Mouse (Mus musculus) fibroblast of lung, adult 2 months (primary cell): ENCODE measurements around the gene Trnp1.

Experiments
- DNase-seq: peaks from one replicate; pipeline ENCODE4 v3.0.0-alpha.2; 2011; ENCODE audit warnings: low read depth

Gene Trnp1

GRCm38 (mm10) chr4:133460006-133460405, 38.3 kb downstream of the Trnp1 start:
- no peak for DNase-seq

- no peak for DNase-seq
Observed at GRCm38 (mm10) chr4:133458044-133458443, 40.3 kb downstream of the Trnp1 start.

- no peak for DNase-seq
Observed at GRCm38 (mm10) chr4:133452433-133452832, 45.9 kb downstream of the Trnp1 start.

GRCm38 (mm10) chr4:133451536-133451935, 46.8 kb downstream of the Trnp1 start:
- no peak for DNase-seq

GRCm38 (mm10) chr4:133449726-133450125, 48.6 kb downstream of the Trnp1 start:
- DNase-seq = no peak

- no peak for DNase-seq
Observed at GRCm38 (mm10) chr4:133448708-133449388, 49.5 kb downstream of the Trnp1 start.

- no peak for DNase-seq
Observed at GRCm38 (mm10) chr4:133447967-133448366, 50.4 kb downstream of the Trnp1 start.

- DNase-seq = no peak
Observed at GRCm38 (mm10) chr4:133447366-133447765, 51.0 kb downstream of the Trnp1 start.

GRCm38 (mm10) chr4:133445727-133446126, 52.6 kb downstream of the Trnp1 start:
- DNase-seq = no peak

GRCm38 (mm10) chr4:133443085-133443484, 55.3 kb downstream of the Trnp1 start:
- DNase-seq = peak; percentile 50

GRCm38 (mm10) chr4:133442194-133442593, 56.2 kb downstream of the Trnp1 start:
- no peak for DNase-seq
